Mouse (Mus musculus) liver, adult (tissue): ENCODE measurements around the gene Zfp811.

Experiments used
- GATA4 ChIP-seq: IDR thresholded peaks from 2 replicates; pipeline ENCODE4 v1.6.1; 2014; ENCODE audit warnings: mild to moderate bottlenecking, low read length; ENCODE audit not compliant: insufficient replicate concordance

The Zfp811 gene

GRCm38 (mm10) chr17:32786944-32787343 is 22.8 kb downstream of the Zfp811 start:
- no peak for TF ChIP-seq GATA4

DNA sequence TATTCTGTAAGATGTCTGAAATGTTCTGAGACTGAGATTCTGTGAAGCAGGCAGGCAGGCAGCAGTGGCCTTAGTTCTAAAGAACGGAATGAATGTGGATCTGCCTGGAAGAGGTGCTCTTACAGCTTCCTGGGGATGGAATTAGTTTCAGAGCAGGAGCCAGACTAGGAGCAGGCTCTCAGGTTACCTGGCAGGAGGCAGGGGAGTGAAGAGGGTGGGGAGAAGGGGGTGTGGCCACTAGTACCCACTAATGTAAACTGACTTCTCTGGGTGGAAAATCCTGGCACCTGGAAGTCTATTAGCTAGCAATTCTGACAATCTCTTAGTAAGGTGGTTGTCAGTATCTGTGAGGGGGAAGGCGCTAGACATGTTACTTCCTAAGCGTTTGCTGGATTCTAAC is 24.1 kb downstream of the Zfp811 start:
- no peak for TF ChIP-seq GATA4

- no peak for TF ChIP-seq GATA4
Observed at GRCm38 (mm10) chr17:32777564-32777963, 32.2 kb downstream of the Zfp811 start.

- TF ChIP-seq GATA4 = no peak
Observed at GRCm38 (mm10) chr17:32771213-32771612, 38.5 kb downstream of the Zfp811 start.

DNA sequence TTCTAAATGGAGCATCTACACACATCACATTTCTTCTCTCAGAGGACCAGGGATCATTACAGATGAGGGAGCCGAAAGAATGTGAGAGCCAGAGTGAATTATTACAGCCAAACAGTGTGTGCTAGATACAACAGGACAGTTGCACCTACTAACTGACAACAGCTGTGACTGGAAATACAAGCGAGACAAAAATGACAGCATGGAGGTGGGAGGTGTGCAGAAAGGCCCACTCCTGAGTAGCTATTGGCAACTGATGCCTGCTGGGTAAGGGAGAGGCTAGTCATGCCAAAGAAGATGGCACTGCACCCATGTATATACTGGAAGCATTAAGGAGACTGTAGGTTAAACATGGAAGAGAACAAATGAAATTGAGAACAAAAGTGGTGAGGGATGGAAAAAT is 43.3 kb downstream of the Zfp811 start:
- TF ChIP-seq GATA4 = no peak

DNA sequence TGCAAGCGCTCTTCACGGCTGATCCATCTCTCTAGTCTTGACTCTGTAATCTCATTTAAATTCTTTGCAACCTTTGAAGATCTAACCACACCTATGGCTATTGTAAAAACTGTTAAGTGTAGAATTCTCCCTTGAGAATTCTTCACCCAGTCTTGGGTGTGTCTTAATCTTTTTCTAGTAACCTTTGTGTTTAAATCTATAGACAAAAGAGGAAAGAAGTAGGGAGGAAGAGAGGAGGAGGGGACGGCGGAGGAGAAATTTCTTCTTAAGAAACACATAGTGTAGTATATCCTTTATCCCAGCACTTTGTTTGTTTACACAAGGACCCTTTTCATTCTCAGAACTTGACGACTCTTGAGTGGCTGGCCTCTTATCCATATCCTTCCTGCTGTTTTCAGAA is 52.4 kb downstream of the Zfp811 start:
- TF ChIP-seq GATA4 = no peak

DNA sequence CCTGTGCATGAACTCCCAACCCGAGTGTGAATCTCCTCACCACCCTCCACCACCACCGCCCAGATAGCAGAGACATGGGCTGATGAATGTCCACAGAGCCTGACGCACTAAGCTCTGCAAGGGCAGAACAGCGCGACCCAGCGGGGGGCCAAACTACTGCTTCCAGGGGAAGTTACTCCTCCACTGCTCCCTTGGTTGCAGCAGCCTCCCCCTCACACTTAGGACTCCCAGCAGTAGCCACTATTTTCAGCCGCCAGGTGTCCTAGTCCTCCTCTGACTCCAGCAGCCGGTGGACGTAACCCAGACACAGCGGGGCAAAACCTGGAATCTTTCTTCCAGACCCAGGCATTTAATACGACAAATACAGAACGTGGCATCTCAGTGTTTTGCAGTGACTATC is 56.1 kb downstream of the Zfp811 start:
- no peak for TF ChIP-seq GATA4

DNA sequence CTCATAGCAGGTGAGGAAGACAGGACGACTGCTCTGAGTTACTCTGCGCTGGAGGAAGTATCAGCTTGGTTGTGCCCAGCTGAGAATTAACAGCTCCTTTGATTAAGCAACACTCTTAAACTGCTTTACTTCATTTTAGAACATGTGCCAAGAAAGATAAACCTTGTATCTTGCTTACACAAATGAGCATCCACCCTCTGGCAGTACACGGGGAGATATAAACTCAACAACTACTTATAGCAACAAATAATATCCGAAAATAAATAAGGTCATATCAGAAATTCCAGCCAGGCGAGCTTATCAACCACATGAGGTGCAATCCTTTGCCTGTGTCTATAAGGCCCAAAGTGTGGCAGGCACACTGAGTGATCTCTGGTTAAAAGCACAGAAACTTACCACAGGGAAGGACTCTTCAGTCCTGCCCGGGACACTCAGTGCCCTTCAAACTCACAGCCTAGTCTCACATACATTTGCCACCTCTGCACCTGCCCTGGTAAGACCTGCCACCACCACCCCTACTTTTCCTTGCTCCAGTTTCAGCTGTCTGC is 56.8 kb downstream of the Zfp811 start:
- no peak for TF ChIP-seq GATA4

DNA sequence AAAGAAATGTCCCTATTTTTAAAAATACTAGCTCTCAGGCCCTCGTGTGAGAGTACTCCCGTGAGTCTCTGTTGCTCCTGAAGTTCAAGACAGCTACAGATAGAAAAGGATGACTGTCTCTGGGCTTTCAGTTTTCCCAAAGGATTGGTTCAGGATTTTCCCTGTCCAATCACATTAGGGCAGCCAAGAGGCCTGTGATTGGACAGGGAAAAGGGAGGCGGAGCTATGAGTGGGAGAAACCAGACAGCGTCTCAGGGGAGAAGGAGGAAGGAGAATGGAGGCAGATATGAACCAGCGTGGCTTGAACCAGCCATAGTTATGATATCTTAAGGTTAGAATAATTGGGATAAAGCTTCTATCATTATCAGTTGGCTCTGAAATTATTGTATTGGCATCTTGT is 59.1 kb downstream of the Zfp811 start:
- TF ChIP-seq GATA4 = no peak
